Mouse (Mus musculus) midbrain, embryonic 14.5 days (tissue): Measurements from ENCODE around the gene Gm9944. TPM values are rescaled to one million over a fixed set of nuclear protein-coding genes. Genes with fewer than 3 reads are reported as not detected.

Source experiments
- ATAC-seq: fragments of 200-750 bp; cut with Nextera tagmentation; 2 replicates; pipeline ENCODE4 v1.8.0; 2017; ENCODE audit warnings: moderate number of reproducible peaks, moderate library complexity; ENCODE audit not compliant: low FRiP score, low TSS enrichment
- DNase-seq: peaks from one replicate; pipeline ENCODE4 v3.0.0-alpha.2; 2015
- H3K27ac ChIP-seq: fragments of 300-500 bp; sonication (generic); replicated peaks from 2 replicates; pipeline ENCODE4 v1.5.1; 2014; ENCODE audit warnings: mild to moderate bottlenecking, low read depth, low read length, moderate library complexity
- H3K27me3 ChIP-seq: fragments of 300-500 bp; sonication (generic); 2 replicates; pipeline ENCODE4 v1.6.1; 2014; ENCODE audit warnings: low read length, control low read depth, mixed read lengths; ENCODE audit not compliant: control insufficient read depth, insufficient read depth
- H3K36me3 ChIP-seq: fragments of 300-500 bp; sonication (generic); 2 replicates; pipeline ENCODE4 v1.6.1; 2014; ENCODE audit warnings: low read length, control low read depth; ENCODE audit not compliant: control insufficient read depth, insufficient read depth
- H3K4me1 ChIP-seq: fragments of 300-500 bp; sonication (generic); 2 replicates; pipeline ENCODE4 v1.6.1; 2014; ENCODE audit warnings: mild to moderate bottlenecking, antibody characterized with exemption, low read length, control low read depth; ENCODE audit not compliant: control insufficient read depth, insufficient read depth
- H3K4me2 ChIP-seq: fragments of 300-500 bp; sonication (generic); 2 replicates; pipeline ENCODE4 v1.6.1; 2014; ENCODE audit warnings: mild to moderate bottlenecking, low read length, moderate library complexity
- H3K4me3 ChIP-seq: fragments of 300-500 bp; sonication (generic); replicated peaks from 2 replicates; pipeline ENCODE4 v1.5.1; 2014; ENCODE audit warnings: low read depth, low read length
- H3K9ac ChIP-seq: fragments of 300-500 bp; sonication (generic); replicated peaks from 2 replicates; pipeline ENCODE4 v1.6.1; 2014; ENCODE audit warnings: mild to moderate bottlenecking, low read length, moderate library complexity
- H3K9me3 ChIP-seq: fragments of 300-500 bp; sonication (generic); 2 replicates; pipeline ENCODE4 v1.6.1; 2016; ENCODE audit warnings: low read length, control low read depth, mixed read lengths; ENCODE audit not compliant: control insufficient read depth
- WGBS: fragments of 180-500 bp; shearing (Covaris S2); extraction: QIAGEN DNeasy Blood & Tissue Kit; methylation state at CpG from one replicate; pipeline ENCODE4 v1.1.7; 2014; 5-methylcytosine and 5-hydroxymethylcytosine counted together
- polyA plus RNA-seq: library from polyadenylated mRNA; unstranded; fragments of >200 nt; fragmentation: Nextera tagmentation; extraction: Ambion mirVana; gene quantifications from 2 replicates; pipeline ENCODE4 v1.2.1, GENCODE M21; 2014

Gene Gm9944
- not detected in 2 replicates for polyA plus RNA-seq

GRCm38 (mm10) chr4:144453217-144453616, at the start of gene Gm9944:
Gene Gm9944, minus strand, starts transcription at chr4:144453317.
- H3K4me3 ChIP-seq: no peak within 1 kb of the TSS
- ATAC-seq (no peak), DNase-seq (no peak)
- no peak within 1 kb of the TSS for H3K9ac ChIP-seq
- H3K4me2 ChIP-seq: no peak within 1 kb of the TSS
- H3K4me1 ChIP-seq: no peaks in the 10 kb centered on the region
- no peaks in the 10 kb centered on the region for H3K27me3 ChIP-seq
- H3K9me3 ChIP-seq: peaks cover 23% of the 10 kb centered on the region; the same call in 1 of the 2 replicates
- 65% methylated on average over 2 of the region's 2 CpGs for WGBS
- no peak within 1 kb of the TSS for H3K27ac ChIP-seq
- H3K36me3 ChIP-seq: no peaks in the 10 kb centered on the region

- H3K27ac ChIP-seq: no peak overlapping the region
- DNase-seq: no peak
- H3K9ac ChIP-seq: no peak overlapping the region
- no peak for ATAC-seq
- no peaks in the 10 kb centered on the region for H3K4me1 ChIP-seq
- H3K4me3 ChIP-seq: no peak overlapping the region
- H3K9me3 ChIP-seq: peaks cover 34% of the 10 kb centered on the region
- H3K4me2 ChIP-seq: no peak overlapping the region
- no peaks in the 10 kb centered on the region for H3K36me3 ChIP-seq
- no peaks in the 10 kb centered on the region for H3K27me3 ChIP-seq
Measured at GRCm38 (mm10) chr4:144493331-144493730, 40.2 kb upstream of the Gm9944 start.

GRCm38 (mm10) chr4:144468091-144468490, 15.0 kb upstream of the Gm9944 start:
- ATAC-seq: no peak
- Histone ChIP-seq H3K27me3 (no peaks in the 10 kb centered on the region), H3K9me3 (peaks cover 22% of the 10 kb centered on the region), H3K4me2 (no peak overlapping the region), H3K27ac (no peak overlapping the region), H3K4me3 (no peak overlapping the region), H3K4me1 (no peaks in the 10 kb centered on the region), H3K9ac (no peak overlapping the region), H3K36me3 (no peaks in the 10 kb centered on the region)
- no peak for DNase-seq
- WGBS: 77% methylated on average over 1 of the region's 1 CpGs

DNA sequence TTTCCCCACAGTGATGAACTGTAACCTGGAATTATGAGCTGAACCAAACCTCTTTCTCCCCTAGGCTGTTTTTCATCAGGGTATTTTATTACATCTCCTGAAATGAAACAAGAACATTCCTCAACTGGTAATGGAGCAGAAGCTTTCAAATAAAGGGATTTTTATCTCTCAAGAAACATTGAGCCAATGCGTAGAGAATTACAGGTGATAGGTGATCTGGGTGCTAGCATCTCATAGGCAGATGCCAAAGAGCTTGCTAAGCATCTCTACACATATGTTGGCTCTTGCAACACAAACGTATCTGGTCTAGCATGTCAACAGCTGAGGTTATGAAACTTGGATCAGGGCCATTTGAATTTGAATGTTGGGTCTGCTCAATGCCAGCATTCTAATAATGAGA, 12.1 kb upstream of the Gm9944 start:
- no peak overlapping the region for H3K4me3 ChIP-seq
- H3K36me3 ChIP-seq: no peaks in the 10 kb centered on the region
- no peaks in the 10 kb centered on the region for H3K27me3 ChIP-seq
- no peaks in the 10 kb centered on the region for H3K4me1 ChIP-seq
- H3K9ac ChIP-seq: no peak overlapping the region
- H3K4me2 ChIP-seq: no peak overlapping the region
- peaks cover 25% of the 10 kb centered on the region for H3K9me3 ChIP-seq
- no peak overlapping the region for H3K27ac ChIP-seq
- WGBS: 75% methylated on average over 2 of the region's 2 CpGs
- DNase-seq (no peak), ATAC-seq (no peak)

GRCm38 (mm10) chr4:144463656-144464055, 10.5 kb upstream of the Gm9944 start, which contains the start of gene Aadacl3:
Gene Aadacl3, minus strand, starts transcription at chr4:144463756.
- 74% methylated on average over 3 of the region's 3 CpGs for WGBS
- no peak for ATAC-seq
- H3K4me3 ChIP-seq: no peak within 1 kb of the TSS

DNA sequence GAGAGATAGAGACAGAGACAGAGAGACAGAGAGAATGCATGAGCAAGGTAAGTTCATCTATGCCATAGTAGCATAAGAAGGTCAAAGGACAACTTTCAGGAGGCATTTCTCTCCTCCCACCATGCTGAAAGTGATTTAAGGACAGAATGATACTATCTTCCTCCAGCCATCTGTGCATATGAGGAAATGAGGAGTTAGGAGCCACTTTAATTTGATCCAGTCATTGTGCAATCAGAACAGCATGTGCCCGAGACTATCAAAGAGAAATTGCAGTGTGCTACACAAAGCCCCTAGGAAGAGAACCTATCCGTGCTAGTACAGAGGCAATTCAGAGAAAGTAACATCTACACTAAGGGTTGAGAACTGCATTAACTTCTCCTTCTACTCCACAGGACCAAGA, 4.6 kb downstream of the Gm9944 start:
- Histone ChIP-seq H3K9me3 (peaks cover 24% of the 10 kb centered on the region), H3K4me1 (no peaks in the 10 kb centered on the region), H3K4me3 (no peak overlapping the region), H3K27me3 (no peaks in the 10 kb centered on the region), H3K9ac (no peak overlapping the region), H3K4me2 (no peak overlapping the region), H3K27ac (no peak overlapping the region), H3K36me3 (no peaks in the 10 kb centered on the region)
- 83% methylated on average over 2 of the region's 2 CpGs for WGBS
- DNase-seq (no peak), ATAC-seq (no peak)

More at GRCm38 (mm10) chr4:144463656-144464055, 10.5 kb upstream of the Gm9944 start, which contains the start of gene Aadacl3:
- Histone ChIP-seq H3K4me1 (no peaks in the 10 kb centered on the region), H3K9me3 (peaks cover 33% of the 10 kb centered on the region), H3K27me3 (no peaks in the 10 kb centered on the region), H3K36me3 (no peaks in the 10 kb centered on the region), H3K27ac (no peak within 1 kb of the TSS), H3K4me2 (no peak within 1 kb of the TSS), H3K9ac (no peak within 1 kb of the TSS)
- no peak for DNase-seq

DNA sequence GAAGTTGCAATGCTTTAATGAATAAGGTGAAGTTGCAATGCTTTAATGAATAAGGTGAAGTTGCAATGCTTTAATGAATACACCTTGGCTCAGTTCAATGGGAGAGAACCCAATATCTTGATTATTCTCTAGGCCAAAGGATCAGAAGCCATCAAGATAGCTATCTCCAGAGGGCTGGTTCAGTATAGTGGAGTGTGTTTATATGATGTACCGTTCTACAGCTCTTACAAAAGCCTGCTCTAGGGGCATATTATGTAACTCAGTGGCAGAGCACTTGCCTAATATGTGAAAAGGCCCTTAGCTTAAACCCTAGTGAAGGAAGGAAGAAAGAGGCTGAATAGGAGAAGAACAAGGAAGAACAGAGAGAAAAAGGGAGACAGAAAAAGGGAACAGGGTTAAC, 11.5 kb downstream of the Gm9944 start:
- H3K36me3 ChIP-seq: no peaks in the 10 kb centered on the region
- no peak overlapping the region for H3K27ac ChIP-seq
- ATAC-seq (no peak), DNase-seq (no peak)
- no peak overlapping the region for H3K9ac ChIP-seq
- H3K4me1 ChIP-seq: no peaks in the 10 kb centered on the region
- WGBS: 82% methylated on average over 1 of the region's 1 CpGs
- H3K9me3 ChIP-seq: peaks cover 34% of the 10 kb centered on the region
- H3K4me3 ChIP-seq: no peak overlapping the region
- H3K4me2 ChIP-seq: no peak overlapping the region
- no peaks in the 10 kb centered on the region for H3K27me3 ChIP-seq

DNA sequence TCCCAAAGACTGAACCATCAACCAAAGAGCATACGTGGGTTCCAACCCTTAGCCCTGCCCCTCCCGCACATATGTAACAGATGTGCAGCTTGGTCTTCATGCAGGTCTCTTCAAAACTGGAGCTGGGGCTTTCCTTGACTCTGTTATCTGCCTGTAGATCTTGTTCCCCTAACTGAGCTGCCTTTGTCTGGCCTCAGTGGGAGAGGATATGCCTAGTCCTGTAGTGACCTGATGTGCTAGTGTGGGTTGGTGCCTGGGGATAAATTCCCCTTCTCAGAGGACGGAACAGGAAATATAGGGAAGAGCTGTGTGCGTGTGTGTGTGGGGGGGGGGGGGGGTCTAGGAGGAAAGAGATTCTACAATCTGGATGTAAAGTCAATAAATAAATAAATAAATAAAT, 12.0 kb downstream of the Gm9944 start:
- Histone ChIP-seq H3K9me3 (peaks cover 36% of the 10 kb centered on the region), H3K4me1 (no peaks in the 10 kb centered on the region), H3K27me3 (no peaks in the 10 kb centered on the region), H3K36me3 (no peaks in the 10 kb centered on the region), H3K27ac (no peak overlapping the region), H3K4me3 (no peak overlapping the region), H3K4me2 (no peak overlapping the region), H3K9ac (no peak overlapping the region)
- ATAC-seq (no peak), DNase-seq (no peak)
- 87% methylated on average over 4 of the region's 4 CpGs for WGBS

- Histone ChIP-seq H3K9ac (no peak within 1 kb of the TSS), H3K4me3 (no peak within 1 kb of the TSS), H3K4me1 (no peaks in the 10 kb centered on the region), H3K4me2 (no peak within 1 kb of the TSS), H3K27ac (no peak within 1 kb of the TSS), H3K9me3 (peaks cover 31% of the 10 kb centered on the region), H3K36me3 (no peaks in the 10 kb centered on the region), H3K27me3 (no peaks in the 10 kb centered on the region)
- ATAC-seq (no peak), DNase-seq (no peak)
Measured at GRCm38 (mm10) chr4:144438672-144439071, 14.4 kb downstream of the Gm9944 start, which contains the start of gene 1700012P22Rik. Gene 1700012P22Rik, minus strand, starts transcription at chr4:144438772.
